Mouse (Mus musculus) left cerebral cortex, postnatal 14 days (tissue): ENCODE measurements around the gene Sox9. TPM values are rescaled to one million over a fixed set of nuclear protein-coding genes. Genes with fewer than 3 reads are reported as not detected.

ENCODE experiments used
- DNase-seq, 2 experiments: peaks; one replicate each; pipeline ENCODE4 v3.0.0; 2021 to 2022; ENCODE audit warnings: low spot score in 2 of 2, mixed read lengths in 1 of 2
- intact Hi-C: fragments of 180-260 bp; cut with DNase I; formaldehyde crosslinking; loops from one replicate; pipeline ENCODE4 v1.15.1; 2025
- total RNA-seq, 2 experiments: library from RNA; stranded (reverse); gene quantifications; 2 replicates each; pipeline ENCODE4 v1.2.3; 2021

Sox9 gene
- total RNA-seq, 2 experiments from 2014 or later, result 13.4 to 24.1 TPM

GRCm38 (mm10) chr11:112835468-112836092 lies 53.6 kb downstream of the Sox9 start:
- intact Hi-C loops, result no loop called here

More at GRCm38 (mm10) chr11:112835468-112836092, 53.6 kb downstream of the Sox9 start:
- DNase-seq, result no peak
